Mouse (Mus musculus) megakaryocyte-erythroid progenitor cell, adult 5-6 weeks (primary cell): ENCODE data around the gene Celf5. TPM values are rescaled to one million over a fixed set of nuclear protein-coding genes. Genes with fewer than 3 reads are reported as not detected.

ENCODE experiments used
- ATAC-seq: replicated peaks from 2 replicates; pipeline ENCODE4 v1.8.0; 2016; ENCODE audit warnings: mild to moderate bottlenecking, inconsistent platforms; ENCODE audit not compliant: severe bottlenecking, poor library complexity, low FRiP score, low TSS enrichment
- total RNA-seq, 2 experiments: library from RNA; stranded (forward) in 1 of 2; stranded (reverse) in 1 of 2; fragments of 200-1000, 215-1000 nt in 1 of 2; fragments of >200 nt in 1 of 2; fragmentation: Nextera tagmentation in 1 of 2; gene quantifications; 2 replicates each; pipeline ENCODE4 v1.2.3; 2014 to 2017

Celf5 gene
- total RNA-seq, 2 experiments from 2014 or later: not detected

- no peak for ATAC-seq
Observed at GRCm38 (mm10) chr10:81431526-81432168, 50.9 kb downstream of the Celf5 start.

- ATAC-seq: no peak
Observed at GRCm38 (mm10) chr10:81430831-81431525, 51.5 kb downstream of the Celf5 start.

GRCm38 (mm10) chr10:81430141-81430830 is 52.2 kb downstream of the Celf5 start:
- ATAC-seq: no peak

- peak; percentile 30 for ATAC-seq
Observed at GRCm38 (mm10) chr10:81429605-81430061, 52.9 kb downstream of the Celf5 start.

- no peak for ATAC-seq
Observed at GRCm38 (mm10) chr10:81429092-81429491, 53.4 kb downstream of the Celf5 start.

GRCm38 (mm10) chr10:81428507-81428870 is 54.0 kb downstream of the Celf5 start:
- no peak for ATAC-seq

- no peak for ATAC-seq
Observed at GRCm38 (mm10) chr10:81427804-81428506, 54.6 kb downstream of the Celf5 start.

- no peak for ATAC-seq
Observed at GRCm38 (mm10) chr10:81427327-81427726, 55.2 kb downstream of the Celf5 start.

- ATAC-seq: no peak
Observed at GRCm38 (mm10) chr10:81426897-81427296, 55.6 kb downstream of the Celf5 start.

GRCm38 (mm10) chr10:81426081-81426671 is 56.3 kb downstream of the Celf5 start:
- ATAC-seq: no peak

- ATAC-seq: no peak
Observed at GRCm38 (mm10) chr10:81425236-81425850, 57.2 kb downstream of the Celf5 start.

GRCm38 (mm10) chr10:81424246-81425051 is 58.1 kb downstream of the Celf5 start:
- ATAC-seq: no peak

- ATAC-seq: no peak
Observed at GRCm38 (mm10) chr10:81423476-81424245, 58.8 kb downstream of the Celf5 start.

- ATAC-seq: no peak
Observed at GRCm38 (mm10) chr10:81422661-81423217, 59.8 kb downstream of the Celf5 start.

- no peak for ATAC-seq
Observed at GRCm38 (mm10) chr10:81422191-81422590, 60.3 kb downstream of the Celf5 start.

GRCm38 (mm10) chr10:81421797-81422100 is 60.8 kb downstream of the Celf5 start:
- ATAC-seq: no peak

- no peak for ATAC-seq
Observed at GRCm38 (mm10) chr10:81421041-81421796, 61.3 kb downstream of the Celf5 start.
